Mouse (Mus musculus) bone marrow, adult 2 months (tissue): ENCODE measurements at regions not wholly inside any gene's neighbourhood (a gene's known extent, or its start where the extent isn't known, plus 50 kb on each side); places are given as distances from the start of the nearest gene placed in this dataset.

Experiments
- H3K27ac ChIP-seq: fragments of 200-500 bp; 2 replicates; pipeline ENCODE4 v1.5.1; 2012; ENCODE audit warnings: low read depth, mild to moderate bottlenecking, control low read depth, inconsistent platforms, low read length; ENCODE audit not compliant: control insufficient read depth, poor library complexity, insufficient read depth
- H3K4me1 ChIP-seq: fragments of 200-500 bp; 2 replicates; pipeline ENCODE4 v1.6.1; 2011; ENCODE audit warnings: low read length; ENCODE audit not compliant: control insufficient read depth, insufficient read depth
- H3K4me3 ChIP-seq: fragments of 200-500 bp; replicated peaks from 2 replicates; pipeline ENCODE3; 2011; ENCODE audit warnings: mild to moderate bottlenecking, low read depth, low read length, control low read depth; ENCODE audit not compliant: control insufficient read depth
- CTCF ChIP-seq: fragments of 200-500 bp; IDR thresholded peaks from 2 replicates; pipeline ENCODE4 v1.5.1; 2011; ENCODE audit warnings: low read length, control low read depth; ENCODE audit not compliant: control insufficient read depth, insufficient read depth
- POLR2A ChIP-seq: fragments of 200-500 bp; IDR thresholded peaks from 2 replicates; pipeline ENCODE4 v1.6.1; 2011; ENCODE audit warnings: low read depth, mild to moderate bottlenecking, control low read depth, low read length, borderline replicate concordance; ENCODE audit not compliant: control insufficient read depth
- WGBS: fragments of 180-500 bp; shearing (Covaris S2); methylation state at CpG from one replicate; pipeline ENCODE4 v1.1.7; 2018; 5-methylcytosine and 5-hydroxymethylcytosine counted together

DNA sequence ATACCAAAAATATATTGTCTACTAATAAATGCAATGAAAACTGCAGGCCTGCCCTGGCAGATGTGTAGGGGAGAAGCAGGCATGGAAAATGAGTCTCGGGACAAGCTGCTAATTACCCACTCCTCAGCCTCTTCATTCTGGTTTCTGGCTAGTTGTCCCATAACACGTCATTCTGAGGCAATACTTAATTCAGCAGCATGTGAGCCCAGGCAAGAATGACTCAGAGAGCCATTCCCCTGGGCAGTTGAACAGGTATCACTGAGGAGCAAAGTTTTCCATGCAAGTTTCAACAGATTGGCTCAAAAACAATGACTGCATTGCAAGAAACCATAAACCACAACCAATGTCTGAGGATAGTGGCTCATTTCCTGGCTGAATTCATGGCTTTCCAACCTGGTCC lies 97.0 kb upstream of the Otud4 start:
- no peaks in the 10 kb centered on the region for H3K4me1 ChIP-seq
- TF ChIP-seq CTCF (no peak), POLR2A (no peak)
- no peak overlapping the region for H3K27ac ChIP-seq
- H3K4me3 ChIP-seq = no peak overlapping the region
- WGBS = 66% methylated on average over 2 of the region's 2 CpGs

DNA sequence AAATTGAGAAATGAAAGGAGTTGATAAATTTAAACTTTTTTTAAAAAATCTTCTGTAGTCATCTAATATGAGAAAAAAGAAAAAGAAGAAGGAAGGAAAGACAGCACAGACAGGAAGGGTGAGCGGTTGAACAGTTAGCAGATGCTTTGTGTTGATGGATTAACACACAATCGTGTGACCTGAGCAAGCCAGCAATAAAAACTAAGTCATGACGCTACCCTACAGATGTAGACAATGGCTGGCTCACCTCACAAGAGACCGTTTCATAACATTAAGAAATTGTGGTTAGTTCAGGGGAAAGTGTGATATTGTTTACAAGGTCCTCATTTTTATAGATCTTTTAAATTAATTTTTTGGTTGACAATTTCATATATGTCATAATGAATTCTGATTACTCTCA lies 99.4 kb upstream of the Otud4 start:
- no peaks in the 10 kb centered on the region for H3K4me1 ChIP-seq
- no peak for TF ChIP-seq POLR2A
- no peak for TF ChIP-seq CTCF
- WGBS = 20% methylated on average over 4 of the region's 4 CpGs
- no peak overlapping the region for H3K4me3 ChIP-seq
- no peak overlapping the region for H3K27ac ChIP-seq

DNA sequence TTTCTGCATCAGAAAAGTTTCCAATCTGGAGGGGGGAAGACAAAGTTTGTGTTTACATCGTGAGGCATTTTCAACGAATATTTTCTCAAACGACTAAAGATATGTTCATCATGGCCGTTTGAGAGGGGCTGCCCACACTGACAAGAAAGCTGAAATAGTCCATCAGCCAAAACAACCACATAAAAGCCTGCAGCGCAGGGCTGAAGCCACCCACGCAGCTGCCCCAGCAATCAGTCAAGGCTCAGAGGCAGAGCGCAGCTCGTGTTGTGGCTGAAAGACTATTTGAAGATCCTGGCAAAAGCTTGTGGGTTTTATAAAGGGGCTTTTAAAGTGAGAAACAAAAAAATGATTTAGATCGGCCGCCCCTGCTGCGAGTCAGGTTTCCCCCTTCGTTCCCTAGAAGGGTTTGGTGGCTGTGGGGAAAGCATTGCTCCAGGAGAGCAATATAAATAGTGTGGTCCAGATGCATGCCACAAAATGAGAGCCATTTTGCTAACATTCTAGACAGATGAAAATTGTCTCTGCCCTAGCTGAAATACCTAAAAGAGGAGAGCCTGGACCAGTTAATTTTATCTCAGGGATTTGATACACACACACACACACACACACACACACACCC lies 105.0 kb upstream of the Otud4 start:
- Histone ChIP-seq H3K27ac (no peak overlapping the region), H3K4me1 (no peaks in the 10 kb centered on the region), H3K4me3 (no peak overlapping the region)
- no peak for TF ChIP-seq CTCF
- TF ChIP-seq POLR2A = no peak
- WGBS = 76% methylated on average over 12 of the region's 12 CpGs

DNA sequence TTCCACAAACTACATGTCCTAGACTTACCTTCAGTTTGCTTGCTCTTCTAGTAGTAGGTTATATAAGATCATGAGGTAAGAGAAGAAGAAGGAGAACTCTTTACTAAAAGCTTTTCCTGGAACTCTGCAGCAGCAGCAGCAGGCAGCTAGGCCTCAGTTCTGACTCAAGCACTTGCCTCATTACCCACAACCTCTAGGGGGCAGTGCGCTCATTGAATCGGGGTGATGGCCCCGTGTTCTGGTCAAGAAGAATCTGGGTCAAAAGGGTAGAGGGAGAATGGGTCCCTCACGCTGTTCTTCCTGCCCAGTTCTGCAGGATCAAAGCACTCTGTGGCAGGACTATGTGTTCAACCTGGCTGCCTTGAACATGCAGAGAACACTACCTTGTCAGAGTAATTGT lies 109.9 kb upstream of the Otud4 start:
- H3K4me1 ChIP-seq = no peaks in the 10 kb centered on the region
- no peak overlapping the region for H3K4me3 ChIP-seq
- WGBS = 35% methylated on average over 4 of the region's 4 CpGs
- no peak overlapping the region for H3K27ac ChIP-seq
- TF ChIP-seq CTCF = peak; percentile 49; the same call in 1 of the 2 replicates
- TF ChIP-seq POLR2A = no peak

DNA sequence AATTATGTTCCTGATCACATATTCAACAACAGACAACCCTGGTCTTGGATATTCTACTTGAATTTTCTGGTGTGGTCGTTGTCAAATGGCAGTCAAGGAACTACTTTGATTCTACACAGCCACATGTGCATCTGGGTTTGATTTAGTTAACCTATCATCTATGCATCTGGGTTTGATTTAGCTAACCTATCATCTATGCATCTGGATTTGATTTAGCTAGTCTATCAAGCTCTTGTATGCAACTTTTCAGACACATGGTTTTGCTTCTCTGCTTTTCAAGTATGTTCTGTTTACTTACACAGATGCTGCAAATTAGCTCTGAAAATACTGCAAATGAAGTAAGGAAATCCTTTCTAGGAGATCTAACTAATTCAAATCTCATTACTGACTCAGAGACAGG lies 117.4 kb upstream of the Otud4 start:
- no peak overlapping the region for H3K27ac ChIP-seq
- no peak overlapping the region for H3K4me3 ChIP-seq
- no peak for TF ChIP-seq CTCF
- TF ChIP-seq POLR2A = no peak
- WGBS = 68% methylated on average over 1 of the region's 1 CpGs
- no peaks in the 10 kb centered on the region for H3K4me1 ChIP-seq

DNA sequence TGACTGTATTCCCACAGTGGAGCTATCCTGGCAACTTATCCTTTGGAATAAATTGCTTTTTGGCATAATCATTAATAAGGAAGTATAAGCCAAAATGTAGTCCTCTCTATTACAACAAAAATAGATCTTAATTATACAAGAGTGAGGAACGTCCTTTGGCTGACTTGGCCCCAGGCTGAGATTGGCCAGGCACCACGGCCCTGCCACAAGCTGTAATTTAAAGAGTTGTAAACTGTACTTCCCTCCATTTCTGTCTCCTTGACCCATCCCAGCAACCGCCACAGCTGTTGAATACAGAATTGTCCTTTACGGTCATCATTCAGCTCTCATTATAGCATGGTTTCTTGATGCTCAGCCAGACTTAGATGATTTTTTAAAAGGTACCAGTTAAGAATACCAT lies 119.6 kb upstream of the Smad1 start:
- TF ChIP-seq POLR2A = no peak
- TF ChIP-seq CTCF = no peak
- Histone ChIP-seq H3K27ac (no peak overlapping the region), H3K4me3 (no peak overlapping the region), H3K4me1 (no peaks in the 10 kb centered on the region)
- 83% methylated on average over 4 of the region's 4 CpGs for WGBS

DNA sequence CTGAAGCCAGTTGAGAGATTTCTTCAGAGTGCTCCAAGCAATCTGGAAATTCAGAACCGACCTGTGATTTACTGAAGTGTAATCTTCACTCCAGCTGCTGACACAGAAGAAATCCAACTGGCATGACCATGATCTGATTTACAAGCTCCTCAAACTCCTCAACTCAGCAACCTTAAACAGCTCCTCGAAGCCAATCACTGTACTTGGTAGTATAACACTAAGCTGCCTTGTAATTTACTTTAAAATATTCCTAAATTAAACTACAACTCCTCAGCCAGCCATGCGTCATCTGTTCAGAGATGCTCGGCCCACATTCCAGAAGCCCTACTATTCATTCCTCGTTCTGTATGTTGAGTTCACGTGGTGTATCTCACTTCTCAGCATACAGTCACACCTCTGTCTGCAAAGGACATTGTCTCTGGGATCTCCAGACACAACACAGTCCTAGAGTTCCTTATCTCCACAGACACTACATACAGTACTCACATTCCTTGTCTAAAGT lies 116.0 kb upstream of the Smad1 start:
- WGBS = 78% methylated on average over 6 of the region's 6 CpGs
- Histone ChIP-seq H3K4me1 (no peaks in the 10 kb centered on the region), H3K27ac (no peak overlapping the region), H3K4me3 (no peak overlapping the region)
- TF ChIP-seq CTCF = no peak
- no peak for TF ChIP-seq POLR2A

DNA sequence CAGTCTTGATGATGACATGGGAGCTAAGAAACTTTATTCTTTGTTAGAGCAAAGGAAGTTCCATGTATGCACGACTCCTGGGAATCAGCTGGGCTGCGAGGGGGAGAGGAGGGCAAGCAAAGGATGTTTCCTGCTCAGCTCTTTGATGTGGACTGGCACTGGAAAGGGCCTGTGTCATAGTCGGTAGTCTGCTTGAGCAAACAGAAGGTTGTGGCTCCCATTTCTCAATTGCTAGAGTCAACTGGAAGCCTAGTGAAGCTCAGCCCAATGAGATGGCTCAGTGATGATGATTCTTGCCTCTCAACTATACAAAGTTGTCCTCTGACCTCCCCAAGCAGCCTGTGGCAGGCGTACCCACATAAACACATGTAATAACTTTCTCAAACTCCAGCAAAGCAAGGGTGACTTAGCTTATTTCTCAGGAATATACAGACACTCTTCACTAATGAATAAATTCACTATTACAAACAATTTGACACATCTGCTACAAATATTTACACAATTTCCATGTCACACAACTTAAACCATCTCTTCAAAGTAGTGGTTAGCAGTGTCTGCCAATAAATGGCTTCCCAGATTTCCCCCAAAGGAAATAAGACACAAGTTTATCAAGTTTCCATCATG lies 115.4 kb upstream of the Smad1 start:
- TF ChIP-seq POLR2A (no peak), CTCF (no peak)
- H3K4me3 ChIP-seq = no peak overlapping the region
- H3K27ac ChIP-seq = no peak overlapping the region
- WGBS = 39% methylated on average over 4 of the region's 4 CpGs
- no peaks in the 10 kb centered on the region for H3K4me1 ChIP-seq

DNA sequence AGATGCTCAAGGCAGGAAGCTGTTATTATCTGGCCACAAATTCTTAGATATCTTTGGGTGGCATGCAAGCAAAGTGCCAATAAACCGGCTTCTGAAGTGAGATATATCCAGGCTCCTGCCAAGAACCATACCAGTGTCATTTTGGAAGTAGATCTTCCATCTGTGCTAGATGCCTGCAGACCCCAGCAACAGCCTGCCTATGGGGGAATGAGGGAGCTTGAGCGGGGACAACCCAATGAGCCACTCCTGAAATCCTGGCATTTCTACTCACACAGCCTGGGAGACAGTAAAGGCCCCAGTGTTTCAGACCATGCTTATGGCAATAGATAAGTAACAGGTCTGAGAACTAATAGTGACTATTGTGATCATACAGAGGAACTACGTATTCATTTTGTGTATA lies 109.3 kb upstream of the Smad1 start:
- no peaks in the 10 kb centered on the region for H3K4me1 ChIP-seq
- 83% methylated on average over 3 of the region's 3 CpGs for WGBS

More for the DNA sequence above, 109.3 kb upstream of the Smad1 start:
- no peak for TF ChIP-seq POLR2A
- TF ChIP-seq CTCF = no peak
- Histone ChIP-seq H3K4me3 (no peak overlapping the region), H3K27ac (no peak overlapping the region)
